Mouse (Mus musculus): ENCODE results near the gene Ghrh.

The Ghrh gene

GRCm38 (mm10) chr2:157349121-157349778, 1.9 kb upstream of the Ghrh start:
- in situ Hi-C loops (cut with MboI, MseI) = no loop called here

GRCm38 (mm10) chr2:157343337-157343736, 4.0 kb downstream of the Ghrh start:
- in situ Hi-C loops (cut with MboI, MseI) = loop anchor here (5.0 kb wide), 2 partner anchors 119 to 229 kb away; partner anchors contain the start of gene Blcap (in 1 of the 2)

- in situ Hi-C loops (cut with MboI, MseI) = loop anchor here (5.0 kb wide), 2 partner anchors 120 to 230 kb away; partner anchors contain the start of gene Blcap (in 1 of the 2)
Observed at GRCm38 (mm10) chr2:157342328-157342926, 4.9 kb downstream of the Ghrh start.

- in situ Hi-C loops (cut with MboI, MseI) = loop anchor here (5.0 kb wide), 2 partner anchors 121 to 231 kb away; partner anchors contain the start of gene Blcap (in 1 of the 2)
Observed at GRCm38 (mm10) chr2:157341554-157342270, 5.6 kb downstream of the Ghrh start.

GRCm38 (mm10) chr2:157340221-157340741, 7.0 kb downstream of the Ghrh start:
- in situ Hi-C loops (cut with MboI, MseI) = loop anchor here (5.0 kb wide), 2 partner anchors 122 to 232 kb away; partner anchors contain the start of gene Blcap (in 1 of the 2)

- in situ Hi-C loops (cut with MboI, MseI) = loop anchor here (5.0 to 10.0 kb wide), 3 partner anchors 123 to 565 kb away; partner anchors contain the start of gene Blcap (in 1 of the 2)
Observed at GRCm38 (mm10) chr2:157339532-157339931, 7.8 kb downstream of the Ghrh start.

- in situ Hi-C loops (cut with MboI, MseI) = loop anchor here (5.0 to 10.0 kb wide), 3 partner anchors 124 to 566 kb away; partner anchors contain the start of gene Blcap (in 1 of the 2)
Observed at GRCm38 (mm10) chr2:157338663-157339062, 8.6 kb downstream of the Ghrh start.

GRCm38 (mm10) chr2:157332059-157332458, 15.2 kb downstream of the Ghrh start:
- in situ Hi-C loops (cut with MboI, MseI) = loop anchor here in 1 of 2 experiments (10.0 kb wide), 1 partner anchor 573 kb away; no protein-coding TSS in a partner anchor

GRCm38 (mm10) chr2:157328570-157328969, 18.7 kb downstream of the Ghrh start:
- in situ Hi-C loops (cut with MboI, MseI) = no loop called here

- in situ Hi-C loops (cut with MboI, MseI) = no loop called here
Observed at GRCm38 (mm10) chr2:157328106-157328505, 19.2 kb downstream of the Ghrh start.

GRCm38 (mm10) chr2:157325238-157325637, 22.1 kb downstream of the Ghrh start:
- in situ Hi-C loops (cut with MboI, MseI) = no loop called here

GRCm38 (mm10) chr2:157322029-157322766, 25.1 kb downstream of the Ghrh start:
- in situ Hi-C loops (cut with MboI, MseI) = no loop called here

- in situ Hi-C loops (cut with MboI, MseI) = no loop called here
Observed at GRCm38 (mm10) chr2:157320886-157321285, 26.4 kb downstream of the Ghrh start.

GRCm38 (mm10) chr2:157320135-157320534, 27.2 kb downstream of the Ghrh start:
- in situ Hi-C loops (cut with MboI, MseI) = no loop called here

GRCm38 (mm10) chr2:157317220-157317619, 30.1 kb downstream of the Ghrh start:
- in situ Hi-C loops (cut with MboI, MseI) = no loop called here

- in situ Hi-C loops (cut with MboI, MseI) = no loop called here
Observed at GRCm38 (mm10) chr2:157316358-157316933, 30.9 kb downstream of the Ghrh start.

GRCm38 (mm10) chr2:157315486-157315885, 31.8 kb downstream of the Ghrh start:
- in situ Hi-C loops (cut with MboI, MseI) = no loop called here

GRCm38 (mm10) chr2:157314310-157314709, 33.0 kb downstream of the Ghrh start:
- in situ Hi-C loops (cut with MboI, MseI) = no loop called here

- in situ Hi-C loops (cut with MboI, MseI) = no loop called here
Observed at GRCm38 (mm10) chr2:157313718-157314117, 33.6 kb downstream of the Ghrh start.

GRCm38 (mm10) chr2:157310963-157311637, 36.2 kb downstream of the Ghrh start:
- in situ Hi-C loops (cut with MboI, MseI) = no loop called here

Measured in T-helper 17 cell (primary cell).